Mouse (Mus musculus): Measurements from ENCODE around the gene Pnpo.

Pnpo gene

GRCm38 (mm10) chr11:96937549-96938425 is 6.0 kb downstream of the Pnpo start:
- peak; percentile 80 for DNase-seq (ENCODE audit: low spot score)

- DNase-seq (ENCODE audit: low spot score): no peak
Measured at GRCm38 (mm10) chr11:96935872-96936650, 7.7 kb downstream of the Pnpo start.

GRCm38 (mm10) chr11:96934921-96935356 is 8.8 kb downstream of the Pnpo start:
- peak; percentile 75 for DNase-seq (ENCODE audit: low spot score)

GRCm38 (mm10) chr11:96933562-96934276 is 10.1 kb downstream of the Pnpo start:
- DNase-seq (ENCODE audit: low spot score): no peak

- peak; percentile 53 for DNase-seq (ENCODE audit: low spot score)
Measured at GRCm38 (mm10) chr11:96931327-96932062, 12.3 kb downstream of the Pnpo start.

GRCm38 (mm10) chr11:96929766-96930331 is 13.9 kb downstream of the Pnpo start:
- no peak for DNase-seq (ENCODE audit: low spot score)

- no peak for DNase-seq (ENCODE audit: low spot score)
Measured at GRCm38 (mm10) chr11:96929096-96929765, 14.6 kb downstream of the Pnpo start.

GRCm38 (mm10) chr11:96928691-96929090 is 15.1 kb downstream of the Pnpo start:
- no peak for DNase-seq (ENCODE audit: low spot score)

- DNase-seq (ENCODE audit: low spot score): no peak
Measured at GRCm38 (mm10) chr11:96928088-96928487, 15.7 kb downstream of the Pnpo start, which contains the start of gene Prr15l. Gene Prr15l (plus strand): TSS chr11:96928104.

- no peak for DNase-seq (ENCODE audit: low spot score)
Measured at GRCm38 (mm10) chr11:96926587-96926986, 17.2 kb downstream of the Pnpo start.

GRCm38 (mm10) chr11:96925469-96926148 is 18.2 kb downstream of the Pnpo start:
- DNase-seq (ENCODE audit: low spot score): no peak

- no peak for DNase-seq (ENCODE audit: low spot score)
Measured at GRCm38 (mm10) chr11:96924861-96925260, 18.9 kb downstream of the Pnpo start.

- no peak for DNase-seq (ENCODE audit: low spot score)
Measured at GRCm38 (mm10) chr11:96919003-96919402, 24.8 kb downstream of the Pnpo start.

GRCm38 (mm10) chr11:96917415-96917814 is 26.4 kb downstream of the Pnpo start:
- DNase-seq (ENCODE audit: low spot score): no peak

- no peak for DNase-seq (ENCODE audit: low spot score)
Measured at GRCm38 (mm10) chr11:96916885-96917396, 26.8 kb downstream of the Pnpo start.

GRCm38 (mm10) chr11:96916044-96916884 is 27.5 kb downstream of the Pnpo start, which contains the start of gene Cdk5rap3:
Gene Cdk5rap3 (minus strand): TSS chr11:96916496.
- peak; percentile 99 for DNase-seq (ENCODE audit: low spot score)

- no peak for DNase-seq (ENCODE audit: low spot score)
Measured at GRCm38 (mm10) chr11:96912682-96913081, 31.1 kb downstream of the Pnpo start.

- DNase-seq (ENCODE audit: low spot score): peak; percentile 64
Measured at GRCm38 (mm10) chr11:96910003-96910402, 33.8 kb downstream of the Pnpo start.

- DNase-seq (ENCODE audit: low spot score): no peak
Measured at GRCm38 (mm10) chr11:96908594-96908993, 35.2 kb downstream of the Pnpo start.
